Mouse (Mus musculus) 3134 (cell line): ENCODE data around the gene Map4k5.

Experiments
- DNase-seq: peaks from one replicate; pipeline ENCODE4 v3.0.0-alpha.2; 2011; ENCODE audit warnings: low spot score; ENCODE audit not compliant: insufficient read length; ENCODE audit errors: extremely low read depth

Gene Map4k5

DNA sequence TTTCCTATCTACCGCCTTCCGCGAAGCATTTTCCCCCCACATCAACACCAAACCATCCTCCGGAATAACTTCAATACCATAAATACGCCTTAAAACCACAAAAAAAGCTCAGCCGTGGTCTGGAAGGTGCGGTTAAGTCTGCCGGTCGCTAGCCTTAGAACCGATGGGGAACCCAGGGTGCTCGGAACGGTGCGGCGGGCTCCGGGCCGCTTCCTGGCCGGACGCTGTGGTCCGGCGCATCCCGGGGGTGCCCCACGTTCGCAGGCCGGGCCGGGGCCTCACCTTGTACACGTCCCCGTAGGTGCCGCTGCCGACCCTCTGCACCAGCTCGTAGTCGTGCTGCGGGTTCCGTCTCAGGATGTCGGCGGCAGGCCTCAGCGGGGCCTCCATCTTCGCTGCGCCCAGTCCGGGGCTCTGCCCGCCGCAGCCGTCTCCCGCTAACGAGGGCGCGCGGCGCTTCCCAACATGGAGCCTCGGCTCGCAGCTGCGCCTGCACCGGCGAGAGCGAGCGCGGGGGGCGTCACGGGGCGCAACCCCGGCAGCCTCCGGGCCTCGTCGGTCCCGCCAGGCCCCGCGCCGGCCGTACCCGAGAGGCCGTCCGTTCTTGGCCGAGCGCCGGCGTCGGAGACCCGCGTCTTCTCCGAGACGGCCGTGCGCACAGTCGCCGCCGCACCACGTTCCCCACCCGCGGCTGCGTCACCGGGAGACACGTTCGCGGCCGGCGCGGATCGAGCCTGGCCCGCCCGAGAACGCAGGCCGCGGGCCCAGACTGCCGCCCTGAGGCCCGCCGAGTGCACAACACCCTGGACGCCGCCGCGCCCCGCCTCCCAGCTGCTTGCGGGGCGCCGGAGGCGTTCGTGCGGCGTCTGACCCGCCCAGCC is at the start of gene Map4k5, which contains the start of gene Atl1:
Gene Map4k5, minus strand, starts transcription at position 830 of the 881 bp plus-strand sequence.
Gene Atl1, plus strand, starts transcription at position 244 of the 881 bp plus-strand sequence.
- peak; percentile 93 for DNase-seq

DNA sequence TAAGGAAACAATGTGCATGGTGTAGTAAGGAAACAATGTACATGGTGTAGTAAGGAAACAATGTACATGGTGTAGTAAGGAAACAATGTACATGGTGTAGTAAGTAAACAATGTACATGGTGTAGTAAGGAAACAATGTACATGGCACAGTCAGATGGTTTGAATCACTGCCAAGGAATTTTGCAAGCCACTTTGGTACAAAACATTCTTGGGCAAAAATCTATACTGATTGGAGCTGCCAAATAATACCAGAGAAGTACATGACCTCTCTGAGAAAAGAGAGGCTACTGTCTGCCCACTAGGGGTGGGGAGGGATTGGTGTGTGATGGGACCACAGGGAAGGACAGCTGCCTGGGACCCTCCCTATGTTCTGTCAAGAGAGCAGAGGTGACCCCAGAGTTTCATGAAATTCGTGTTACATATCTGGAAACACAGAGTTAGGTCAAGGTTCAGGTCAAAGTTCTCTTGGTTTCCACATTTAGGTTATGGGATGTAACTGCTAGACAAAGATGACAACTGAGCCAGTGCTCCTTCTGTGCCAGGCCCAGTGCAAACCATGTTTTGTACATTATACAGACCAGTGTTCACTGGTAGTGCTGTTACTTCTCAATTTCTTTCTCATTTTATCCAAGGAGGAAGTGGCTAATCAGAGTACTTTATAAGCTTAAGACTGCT is 48.8 kb upstream of the Map4k5 start:
- no peak for DNase-seq

GRCm38 (mm10) chr12:69939291-69939690 is 46.3 kb upstream of the Map4k5 start:
- no peak for DNase-seq

- no peak for DNase-seq
Observed at GRCm38 (mm10) chr12:69937731-69938130, 44.7 kb upstream of the Map4k5 start.

GRCm38 (mm10) chr12:69926716-69927115 is 33.7 kb upstream of the Map4k5 start:
- no peak for DNase-seq

GRCm38 (mm10) chr12:69924012-69924411 is 31.0 kb upstream of the Map4k5 start:
- no peak for DNase-seq

DNA sequence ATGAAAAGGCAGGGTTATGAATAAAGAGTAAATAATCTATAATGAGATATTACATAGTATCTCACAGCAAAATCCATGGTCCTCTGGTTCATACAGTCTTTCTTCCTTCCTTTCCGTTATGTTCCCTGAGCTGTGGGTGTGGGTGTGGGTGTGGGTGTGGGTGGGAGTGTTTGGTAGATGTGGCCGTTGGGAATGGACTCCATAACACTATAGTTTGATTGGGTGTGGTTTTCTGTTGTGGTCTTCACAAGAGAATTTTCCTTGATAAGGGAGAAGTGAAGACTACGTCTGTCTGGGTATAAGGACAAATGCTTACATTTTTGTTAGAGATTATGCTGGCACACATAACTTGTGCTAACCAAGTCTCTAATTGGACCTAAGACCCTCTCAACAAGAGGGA is 30.6 kb upstream of the Map4k5 start:
- DNase-seq = no peak

- DNase-seq = no peak
Observed at GRCm38 (mm10) chr12:69923128-69923527, 30.1 kb upstream of the Map4k5 start.

GRCm38 (mm10) chr12:69922099-69922498 is 29.1 kb upstream of the Map4k5 start:
- no peak for DNase-seq

DNA sequence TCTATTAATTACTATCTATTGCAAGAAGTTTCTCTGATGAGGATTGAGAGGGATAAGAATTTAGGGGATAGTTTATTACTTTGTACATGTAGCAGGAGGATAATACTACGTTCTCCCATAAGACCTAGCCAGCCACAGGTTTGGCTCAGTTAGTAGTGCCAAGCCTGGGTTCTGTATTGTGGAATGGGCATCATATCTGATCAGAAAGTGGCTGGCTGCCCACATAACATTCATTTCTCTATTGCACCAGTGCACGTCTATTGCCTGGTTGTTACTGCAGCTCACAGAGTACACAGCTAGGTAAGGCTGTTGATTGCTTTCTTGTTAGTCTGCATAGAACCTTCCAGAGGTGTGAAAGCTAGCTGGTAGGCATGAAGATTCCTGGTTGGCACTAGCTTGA is 24.9 kb upstream of the Map4k5 start:
- no peak for DNase-seq

- no peak for DNase-seq
Observed at GRCm38 (mm10) chr12:69912737-69913136, 19.7 kb upstream of the Map4k5 start.

DNA sequence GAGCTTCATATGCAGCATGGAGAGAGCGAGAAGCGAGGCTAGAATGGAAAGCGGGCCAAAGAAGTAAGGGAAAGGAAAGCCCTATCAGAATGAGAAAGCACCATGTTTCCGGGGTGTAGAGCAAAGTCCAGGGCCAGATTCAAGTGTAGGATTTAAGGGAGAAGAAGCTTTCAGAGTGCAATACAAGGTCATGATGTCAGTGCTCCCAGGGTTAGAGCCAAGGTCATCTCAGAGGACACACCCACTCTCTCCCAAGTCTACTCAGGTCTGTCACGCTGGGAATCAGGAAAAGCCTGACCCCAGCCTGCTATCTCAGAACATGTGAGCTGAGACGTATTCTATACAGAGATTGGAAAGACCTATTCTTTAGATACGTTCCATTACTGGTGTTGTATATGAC is 18.9 kb upstream of the Map4k5 start:
- no peak for DNase-seq

DNA sequence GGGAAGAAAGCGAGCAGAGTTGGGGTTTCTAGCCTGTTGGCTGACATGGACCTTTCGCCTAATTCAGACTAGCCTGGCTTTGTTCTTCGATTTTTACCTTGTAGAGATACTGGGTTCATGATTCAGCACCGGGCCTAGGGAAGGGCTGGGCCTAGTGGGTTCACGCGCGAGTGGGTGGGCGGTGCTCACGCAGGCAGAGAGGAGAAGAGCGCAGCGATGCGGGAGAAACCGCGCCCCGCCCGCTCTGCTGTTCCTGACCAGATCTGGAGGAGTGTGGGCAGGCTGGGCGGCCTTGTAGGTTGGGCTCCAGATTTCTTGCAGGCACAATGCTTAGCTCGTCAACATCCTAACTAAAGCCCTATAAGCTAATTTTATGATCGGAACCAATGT is 15.5 kb upstream of the Map4k5 start:
- DNase-seq = no peak

DNA sequence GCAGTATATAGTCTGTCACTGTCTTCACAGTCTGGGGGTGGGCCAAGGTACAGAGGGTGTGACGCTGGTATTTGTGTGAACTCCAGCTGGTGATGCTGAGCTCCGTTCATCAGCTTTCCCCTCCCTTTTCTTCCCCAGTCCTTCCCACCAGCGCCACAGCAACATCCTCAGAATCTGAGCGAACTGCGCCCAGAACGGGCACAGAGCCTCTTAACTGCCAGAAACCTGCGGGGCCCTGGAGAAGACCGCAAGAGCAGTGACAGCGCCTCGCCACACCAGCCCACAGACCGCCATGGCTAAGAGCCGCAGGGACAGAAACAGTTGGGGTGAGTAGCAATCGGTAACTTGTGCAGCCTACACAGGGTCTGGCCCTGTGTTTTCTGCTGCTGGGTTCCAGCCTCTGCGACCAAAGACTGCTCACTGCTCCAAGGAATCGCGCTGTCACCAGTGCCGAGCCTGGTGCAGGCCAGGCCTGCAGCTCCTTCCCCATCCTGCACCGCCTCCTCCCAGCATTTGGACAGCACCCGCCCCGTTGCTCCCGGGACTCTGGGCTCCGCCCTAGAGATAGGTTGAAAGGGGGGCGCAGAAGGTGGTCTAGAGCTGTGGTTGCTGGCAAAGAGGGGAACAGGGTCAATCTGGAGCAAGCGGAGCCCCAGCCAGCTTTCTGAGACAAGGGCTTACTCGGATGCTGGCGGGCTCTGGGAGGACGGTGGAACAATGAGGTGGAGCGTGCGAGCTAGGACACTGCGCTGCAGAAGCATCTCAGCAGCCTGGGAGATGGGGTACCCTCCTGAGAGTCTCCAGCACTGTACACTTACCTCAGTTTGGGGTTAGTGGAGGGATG is 14.9 kb upstream of the Map4k5 start:
- DNase-seq = no peak

DNA sequence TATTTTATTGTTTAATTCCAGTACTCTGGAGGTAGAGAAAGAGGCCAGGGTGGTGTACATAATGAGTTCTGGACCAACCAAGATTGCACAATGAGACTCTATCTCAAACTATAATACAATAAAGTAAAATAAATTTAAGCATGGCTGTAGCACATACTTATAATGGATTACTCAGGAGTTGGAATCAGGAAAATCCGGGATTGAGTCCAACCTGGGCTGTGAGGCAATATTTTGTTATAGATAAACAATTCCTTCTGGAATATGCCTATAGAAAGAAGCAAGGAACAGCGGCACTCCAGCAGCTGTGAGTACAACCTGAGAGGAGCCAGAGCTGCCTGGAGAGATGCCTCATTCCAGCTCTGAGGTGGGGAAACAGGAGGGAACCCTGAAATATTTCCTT is 12.0 kb upstream of the Map4k5 start:
- no peak for DNase-seq

GRCm38 (mm10) chr12:69898119-69898518 is 5.1 kb upstream of the Map4k5 start:
- DNase-seq = no peak

GRCm38 (mm10) chr12:69895046-69895445 is 2.0 kb upstream of the Map4k5 start:
- no peak for DNase-seq

DNA sequence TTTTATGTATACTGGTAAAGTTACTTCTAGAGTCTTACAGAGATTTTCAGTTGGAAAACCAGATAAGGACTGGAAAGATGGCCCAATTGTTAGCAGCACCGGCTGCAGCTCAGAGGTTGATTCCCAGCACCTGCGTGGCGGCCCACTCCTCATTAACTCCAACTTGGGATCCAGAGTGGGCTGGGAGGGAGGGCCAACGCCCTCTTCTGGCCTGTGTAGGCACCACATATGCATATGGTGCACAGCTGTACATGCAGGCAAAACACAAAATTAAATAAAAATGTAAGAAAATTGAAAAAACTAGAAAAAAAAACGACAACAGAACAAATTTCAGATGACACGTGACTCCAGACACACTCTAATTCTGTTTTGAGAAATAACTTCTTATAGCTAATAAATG is 927 bp upstream of the Map4k5 start:
- peak; percentile 26 for DNase-seq

DNA sequence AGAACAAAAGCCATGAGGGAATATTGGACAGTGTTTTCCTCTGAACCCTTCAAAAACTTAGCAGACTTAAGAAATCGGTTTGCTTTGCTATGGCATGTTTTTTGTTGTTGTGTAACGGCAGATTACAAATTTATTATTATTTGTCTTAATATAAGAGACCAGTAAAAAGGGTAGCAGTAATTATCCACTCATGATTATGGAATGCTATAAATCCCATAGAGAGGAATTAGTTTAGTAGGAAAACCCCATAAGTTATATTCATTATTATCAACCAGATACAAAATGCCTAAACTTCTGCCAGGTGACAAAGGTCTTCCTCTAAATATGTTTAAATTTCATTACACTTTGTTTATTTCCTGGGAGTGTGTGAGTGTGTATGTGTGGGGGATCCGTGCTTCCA is 1.3 kb downstream of the Map4k5 start:
- DNase-seq = no peak

DNA sequence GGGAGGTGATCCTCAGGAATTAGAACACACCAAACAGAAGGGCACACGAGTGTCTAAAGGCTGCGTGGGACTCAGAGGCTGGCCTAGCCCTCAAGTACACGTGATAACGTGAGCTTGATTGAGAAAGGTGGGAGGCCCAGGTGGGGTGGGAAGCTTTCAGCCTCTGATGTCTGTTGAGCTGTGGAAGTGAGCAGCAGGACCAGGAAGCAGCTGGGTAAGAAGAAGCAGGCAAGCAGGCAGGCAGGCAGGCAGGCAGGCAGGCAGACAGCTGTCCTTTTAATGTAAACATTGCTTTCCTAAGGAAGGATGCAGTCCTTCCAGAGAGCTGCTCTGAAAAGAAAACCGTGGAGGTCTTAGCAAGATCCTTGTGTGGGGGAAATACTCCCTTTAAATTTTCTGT is 2.5 kb downstream of the Map4k5 start:
- no peak for DNase-seq

- DNase-seq = no peak
Observed at GRCm38 (mm10) chr12:69890051-69890450, 2.9 kb downstream of the Map4k5 start.
